Mouse (Mus musculus): ENCODE results near the gene Mpst.

- TF ChIP-seq POLR2A (IDR thresholded peaks at IDR 0.05; ENCODE audit: extremely low read depth, insufficient read depth, low read length) (no peak), CTCF (IDR thresholded peaks at IDR 0.05; ENCODE audit: extremely low read depth, insufficient read depth, low read length) (no peak)
Observed at GRCm38 (mm10) chr15:78383450-78384219, 22.6 kb upstream of the Mpst start.
